Mouse (Mus musculus) kidney, adult 10 weeks (tissue): ENCODE results near the gene Adgrg1. TPM values are rescaled to one million over a fixed set of nuclear protein-coding genes. Genes with fewer than 3 reads are reported as not detected.

Source experiments
- polyA plus RNA-seq: library from polyadenylated mRNA; stranded (reverse); fragments of 350-450 nt; fragmentation: Illumina TruSeq; extraction: RNeasy Lipid Tissue Mini Kit (QIAGEN cat#74804); gene quantifications from one replicate; pipeline ENCODE4 v1.2.3, GENCODE M21; 2014; ENCODE audit warnings: low read depth, low replicate concordance

The Adgrg1 gene
- polyA plus RNA-seq = 10.6 TPM

GRCm38 (mm10) chr8:94974467-94975165 lies at the start of gene Adgrg1:
Gene Adgrg1, plus strand, starts transcription at chr8:94974751.

GRCm38 (mm10) chr8:95017451-95017850 lies 42.9 kb downstream of the Adgrg1 start, which contains the start of gene Adgrg3:
Gene Adgrg3, plus strand, starts transcription at chr8:95017692.

GRCm38 (mm10) chr8:95054927-95055510 lies 80.5 kb downstream of the Adgrg1 start, which contains the start of gene Drc7:
Gene Drc7, plus strand, starts transcription at chr8:95055103.

Other genes starting within 250 kb of the Adgrg1 start
- 0.20 TPM for gene Ccl22, start 229.2 kb upstream of the Adgrg1 start, polyA plus RNA-seq
- 2.9 TPM for gene Cx3cl1, start 202.7 kb upstream of the Adgrg1 start, polyA plus RNA-seq
- gene Ccl17, start 164.3 kb upstream of the Adgrg1 start, polyA plus RNA-seq = not detected
- gene Coq9, start 136.4 kb upstream of the Adgrg1 start, polyA plus RNA-seq = 24.6 TPM
- gene Ciapin1, start 136.4 kb upstream of the Adgrg1 start, polyA plus RNA-seq = 3.2 TPM
- 4.2 TPM for gene Polr2c, start 117.3 kb upstream of the Adgrg1 start, polyA plus RNA-seq
- 0.97 TPM for gene Dok4, start 98.4 kb upstream of the Adgrg1 start, polyA plus RNA-seq
- gene Ccdc102a, start 56.7 kb upstream of the Adgrg1 start, polyA plus RNA-seq = not detected
- gene Adgrg5, start 51.1 kb upstream of the Adgrg1 start, polyA plus RNA-seq = not detected
- gene Adgrg3, start 42.9 kb downstream of the Adgrg1 start, polyA plus RNA-seq = 0.73 TPM
- gene Drc7, start 80.4 kb downstream of the Adgrg1 start, polyA plus RNA-seq = not detected
- gene Katnb1, start 106.4 kb downstream of the Adgrg1 start, polyA plus RNA-seq = not detected
- 1.7 TPM for gene Kifc3, start 228.1 kb downstream of the Adgrg1 start, polyA plus RNA-seq